Comparison of ENCODE assay signal across 9 mouse cellular contexts in the genomic region with DNA sequence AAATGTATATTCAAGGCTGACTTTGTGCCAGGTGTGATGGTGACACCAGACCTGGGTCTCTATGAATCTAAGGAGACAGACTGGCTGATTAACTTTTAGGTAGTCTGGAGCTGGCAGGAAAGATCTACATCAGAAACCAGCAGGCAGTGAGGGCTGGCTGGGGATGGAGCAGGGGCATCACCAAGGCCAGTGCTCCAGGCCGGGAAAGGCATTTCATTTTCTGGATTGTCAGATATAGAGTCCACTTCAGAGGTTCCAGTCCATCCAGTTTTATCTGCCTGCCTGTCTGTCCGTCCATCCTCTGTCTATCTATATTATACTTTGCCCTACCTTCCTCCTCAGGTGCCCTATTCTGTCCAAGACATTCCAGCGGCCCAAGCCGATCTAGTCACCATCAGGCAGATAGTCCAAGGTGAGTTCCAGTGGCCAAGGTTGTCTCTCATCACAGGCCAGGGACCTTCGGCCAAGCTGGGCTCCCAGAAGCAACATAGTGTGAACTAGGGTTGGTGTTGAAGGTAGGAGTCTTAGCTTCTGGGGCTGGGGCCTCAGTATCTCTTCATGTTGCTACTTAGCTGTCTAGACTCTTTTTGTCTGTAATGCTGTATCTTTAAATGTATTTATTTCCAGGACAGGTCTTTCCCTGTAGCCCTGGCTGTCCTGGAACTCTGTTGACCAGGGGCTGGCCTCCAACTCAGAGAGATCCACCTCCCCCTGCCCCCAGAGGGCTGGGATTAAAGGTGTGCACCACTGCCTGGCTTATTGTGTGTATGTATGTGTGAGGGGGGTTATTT. TPM values are rescaled to one million over a fixed set of nuclear protein-coding genes. Genes with fewer than 3 reads are reported as not detected.
DNase-seq lines count a peak whose midpoint lies in the region; ATAC-seq lines count a peak whose summit lies in the region.
"Had no signal": no experiment of that assay in that cellular context is flagged by ENCODE, and none has a peak within 500 bp of the region (broad histone marks: within the 10 kb centered on the region; RNA-seq: fewer than 3 reads in every experiment).

No protein-coding gene starts in this region.

- intact Hi-C loops in left cerebral cortex, postnatal 25 days (cut with DNase I): loop anchor here (2.0 kb wide), 1 partner anchor 33 kb away; no protein-coding TSS in a partner anchor
- intact Hi-C loops in left cerebral cortex, postnatal 4 days (cut with DNase I): no loop called here

- no peak overlapping the region for H3K27ac ChIP-seq in hindbrain, embryonic 11.5 days (ENCODE audit: low read depth, low read length)
- H3K27ac ChIP-seq in midbrain, embryonic 14.5 days (replicated peaks; ENCODE audit: low read depth, low read length): 0 out of 2 replicates have a peak overlapping the region, but pooled peaks have one; percentile 37
- H3K27ac ChIP-seq: layer of hippocampus, adult 2 months had no signal

- WGBS in hindbrain, embryonic 11.5 days: 81% methylated on average over 5 of the region's 5 CpGs
- WGBS in midbrain, embryonic 14.5 days: 76% methylated on average over 5 of the region's 5 CpGs

- H3K9me3 ChIP-seq in hindbrain, embryonic 11.5 days (ENCODE audit: control insufficient read depth, low read length): no peaks in the 10 kb centered on the region
- no peaks in the 10 kb centered on the region for H3K9me3 ChIP-seq in midbrain, embryonic 14.5 days (ENCODE audit: control insufficient read depth, low read length)

- no peak overlapping the region for H3K4me2 ChIP-seq in hindbrain, embryonic 11.5 days (replicated peaks; ENCODE audit: low read depth, low read length)
- peak overlapping the region; percentile 86 for H3K4me2 ChIP-seq in midbrain, embryonic 14.5 days (ENCODE audit: low read length)

- H3K4me1 ChIP-seq in hindbrain, embryonic 11.5 days (replicated peaks; ENCODE audit: control insufficient read depth, insufficient read depth, low read length): no peaks in the 10 kb centered on the region
- peaks cover 5% of the 10 kb centered on the region; the same call in 1 of the 2 replicates for H3K4me1 ChIP-seq in midbrain, embryonic 14.5 days (ENCODE audit: control insufficient read depth, insufficient read depth, low read length)

- DNase-seq in layer of hippocampus, adult 11-12 months (ENCODE audit: low spot score): peak; percentile 4
- DNase-seq in layer of hippocampus, adult 9-10 months (ENCODE audit: low spot score): no peak
- DNase-seq in brain, adult 2 months (ENCODE audit: low read depth, low spot score): peak; percentile 1
- peak; percentile 53 for DNase-seq in hindbrain, embryonic 11.5 days (ENCODE audit: low spot score)
- DNase-seq in midbrain, embryonic 14.5 days: no peak
- no peak for DNase-seq in left cerebral cortex, postnatal 25 days (ENCODE audit: low spot score in 2 of 2)
- no peak for DNase-seq in thymus, postnatal 36 days
- no peak for DNase-seq in left cerebral cortex, postnatal 4 days

- no peak overlapping the region for H3K4me3 ChIP-seq in hindbrain, embryonic 11.5 days (ENCODE audit: low read depth, low read length)
- no peak overlapping the region for H3K4me3 ChIP-seq in midbrain, embryonic 14.5 days (replicated peaks; ENCODE audit: low read depth, low read length)
- H3K4me3 ChIP-seq: layer of hippocampus, adult 2 months had no signal

- no peak overlapping the region for H3K9ac ChIP-seq in hindbrain, embryonic 11.5 days (ENCODE audit: low read depth, low read length)
- H3K9ac ChIP-seq in midbrain, embryonic 14.5 days (replicated peaks; ENCODE audit: low read length): no peak overlapping the region

- 0 out of 2 replicates have a peak, but pooled peaks cover 6% of the 10 kb centered on the region for H3K36me3 ChIP-seq in hindbrain, embryonic 11.5 days (ENCODE audit: control insufficient read depth, insufficient read depth, low read length)
- H3K36me3 ChIP-seq in midbrain, embryonic 14.5 days (ENCODE audit: control insufficient read depth, insufficient read depth, low read length): peaks cover 28% of the 10 kb centered on the region

- no peaks in the 10 kb centered on the region for H3K27me3 ChIP-seq in hindbrain, embryonic 11.5 days (ENCODE audit: control insufficient read depth, insufficient read depth, low read length)
- H3K27me3 ChIP-seq in midbrain, embryonic 14.5 days (ENCODE audit: control insufficient read depth, insufficient read depth, low read length): no peaks in the 10 kb centered on the region

- no peak for ATAC-seq in hindbrain, embryonic 11.5 days (ENCODE audit: low FRiP score)
- ATAC-seq in midbrain, embryonic 14.5 days (ENCODE audit: low FRiP score, low TSS enrichment): no peak

RNA-seq across cellular contexts. Expression of a gene that starts 4.6 kb away (rescaled TPM):
- polyA plus RNA-seq in hindbrain, embryonic 11.5 days (2014; fragmentation: Nextera tagmentation; extraction: Ambion mirVana): 3,592 and 3,665 TPM in 2 replicates
- polyA plus RNA-seq in midbrain, embryonic 14.5 days (2014; fragmentation: Nextera tagmentation; extraction: Ambion mirVana): 4,502 and 4,930 TPM in 2 replicates
- total RNA-seq in left cerebral cortex, postnatal 25 days (2021): 1,000 to 10,000 TPM; 1,262 to 1,272 TPM
- total RNA-seq in left cerebral cortex, postnatal 4 days (2021): 1,000 to 10,000 TPM; 3,514 to 3,537 TPM

RNA-seq across cellular contexts. Expression of a gene that starts 17.6 kb away (rescaled TPM):
- 1.1 and 1.5 TPM in 2 replicates for polyA plus RNA-seq in hindbrain, embryonic 11.5 days (2014; fragmentation: Nextera tagmentation; extraction: Ambion mirVana)
- polyA plus RNA-seq in midbrain, embryonic 14.5 days (2014; fragmentation: Nextera tagmentation; extraction: Ambion mirVana): 1.7 and 2.5 TPM in 2 replicates
- under 1 TPM in 1 of 2 experiments, not detected in 1; 0.21 TPM for total RNA-seq in left cerebral cortex, postnatal 25 days (2021)
- under 1 TPM; 0.42 to 0.44 TPM for total RNA-seq in left cerebral cortex, postnatal 4 days (2021)

RNA-seq across cellular contexts. Expression of a gene that starts 34.9 kb away (rescaled TPM):
- 27.8 and 33.6 TPM in 2 replicates for polyA plus RNA-seq in hindbrain, embryonic 11.5 days (2014; fragmentation: Nextera tagmentation; extraction: Ambion mirVana)
- 95.9 and 114 TPM in 2 replicates for polyA plus RNA-seq in midbrain, embryonic 14.5 days (2014; fragmentation: Nextera tagmentation; extraction: Ambion mirVana)
- 10 to 100 TPM; 15.3 to 16.3 TPM for total RNA-seq in left cerebral cortex, postnatal 25 days (2021)
- 100 to 1,000 TPM in 1 of 2 experiments, 10 to 100 TPM in 1; 94.5 to 100 TPM for total RNA-seq in left cerebral cortex, postnatal 4 days (2021)

Comparison
In these comparisons a context has a peak if more than half of its experiments do, and no peak if none do; other contexts are left out.
1. DNase-seq: peak in layer of hippocampus, adult 11-12 months (single experiment), brain, adult 2 months (single experiment) and hindbrain, embryonic 11.5 days (single experiment); none in layer of hippocampus, adult 9-10 months (single experiment), midbrain, embryonic 14.5 days (single experiment), left cerebral cortex, postnatal 25 days (0 of 2), thymus, postnatal 36 days (0 of 2) and left cerebral cortex, postnatal 4 days (single experiment).
2. RNA of a gene that starts 34.9 kb away (total RNA-seq): 94.5 to 100 TPM in left cerebral cortex, postnatal 4 days; 15.3 to 16.3 TPM in left cerebral cortex, postnatal 25 days; every median in the first group is over 4 times any median in the second.